Mouse (Mus musculus) heart, embryonic 14.5 days (tissue): Measurements from ENCODE around the gene Gm2115. TPM values are rescaled to one million over a fixed set of nuclear protein-coding genes. Genes with fewer than 3 reads are reported as not detected.

ENCODE experiments used
- ATAC-seq: fragments of 200-750 bp; cut with Nextera tagmentation; 2 replicates; pipeline ENCODE4 v1.8.0; 2017; ENCODE audit warnings: low read depth, moderate TSS enrichment; ENCODE audit not compliant: insufficient number of reproducible peaks, insufficient read depth, low FRiP score
- H3K27ac ChIP-seq, 2 experiments: fragments of 200-500 bp in 1 of 2; fragments of 300-500 bp in 1 of 2; sonication (generic) in 1 of 2; replicated peaks in 1 of 2; 2 replicates each; pipeline ENCODE4 v1.5.1; 2012 to 2014; ENCODE audit warnings: low read depth in 2 of 2, low read length in 2 of 2, control low read depth in 1 of 2, mild to moderate bottlenecking in 1 of 2, mixed read lengths in 1 of 2; ENCODE audit not compliant: control insufficient read depth in 1 of 2, insufficient read depth in 1 of 2
- H3K27me3 ChIP-seq: fragments of 300-500 bp; sonication (generic); 2 replicates; pipeline ENCODE4 v1.6.1; 2014; ENCODE audit warnings: mild to moderate bottlenecking, low read length, control low read depth; ENCODE audit not compliant: control insufficient read depth, insufficient read depth
- H3K36me3 ChIP-seq: fragments of 300-500 bp; sonication (generic); 2 replicates; pipeline ENCODE4 v1.6.1; 2014; ENCODE audit warnings: mild to moderate bottlenecking, control low read depth, low read length, mixed read lengths; ENCODE audit not compliant: control insufficient read depth, insufficient read depth
- H3K4me1 ChIP-seq, 2 experiments: fragments of 200-500 bp in 1 of 2; fragments of 300-500 bp in 1 of 2; sonication (generic) in 1 of 2; 2 replicates each; pipeline ENCODE4 v1.6.1; 2012 to 2014; ENCODE audit warnings: low read length in 2 of 2, control low read depth in 1 of 2, mixed read lengths in 1 of 2; ENCODE audit not compliant: control insufficient read depth in 2 of 2, insufficient read depth in 2 of 2
- H3K4me2 ChIP-seq: fragments of 300-500 bp; sonication (generic); 2 replicates; pipeline ENCODE4 v1.6.1; 2014; ENCODE audit warnings: mild to moderate bottlenecking, low read length
- H3K4me3 ChIP-seq, 2 experiments: fragments of 200-500 bp in 1 of 2; fragments of 300-500 bp in 1 of 2; sonication (generic) in 1 of 2; 2 replicates each; pipeline ENCODE4 v1.5.1; 2012 to 2014; ENCODE audit warnings: low read length in 2 of 2, mild to moderate bottlenecking in 2 of 2, control low read depth in 1 of 2, low read depth in 1 of 2, moderate library complexity in 1 of 2; ENCODE audit not compliant: control insufficient read depth in 1 of 2, insufficient read depth in 1 of 2
- H3K9ac ChIP-seq: fragments of 300-500 bp; sonication (generic); 2 replicates; pipeline ENCODE4 v1.6.1; 2014; ENCODE audit warnings: mild to moderate bottlenecking, low read length
- H3K9me3 ChIP-seq: fragments of 300-500 bp; sonication (generic); 2 replicates; pipeline ENCODE4 v1.6.1; 2016; ENCODE audit warnings: low read length, control low read depth; ENCODE audit not compliant: control insufficient read depth
- WGBS: fragments of 180-500 bp; shearing (Covaris S2); extraction: QIAGEN DNeasy Blood & Tissue Kit; methylation state at CpG from one replicate; pipeline ENCODE4 v1.1.7; 2014; 5-methylcytosine and 5-hydroxymethylcytosine counted together
- polyA plus RNA-seq: library from polyadenylated mRNA; unstranded; fragments of >200 nt; fragmentation: Nextera tagmentation; extraction: Ambion mirVana; gene quantifications from 2 replicates; pipeline ENCODE4 v1.2.1, GENCODE M21; 2014

Gene Gm2115
- polyA plus RNA-seq, 1 experiment from 2014 or later = 0.20 TPM

GRCm38 (mm10) chr7:84612445-84612844, 83.7 kb downstream of the Gm2115 start:
- H3K4me3 ChIP-seq = no peak overlapping the region
- H3K9ac ChIP-seq = no peak overlapping the region
- ATAC-seq = no peak
- no peaks in the 10 kb centered on the region for H3K4me1 ChIP-seq
- no peaks in the 10 kb centered on the region for H3K27me3 ChIP-seq
- H3K27ac ChIP-seq = no peak overlapping the region
- H3K36me3 ChIP-seq = peaks cover 27% of the 10 kb centered on the region
- no peaks in the 10 kb centered on the region for H3K9me3 ChIP-seq
- no peak overlapping the region for H3K4me2 ChIP-seq
- WGBS = 78% methylated on average over 4 of the region's 4 CpGs

- no peaks in the 10 kb centered on the region for H3K4me1 ChIP-seq
- no peak overlapping the region for H3K4me3 ChIP-seq
- 77% methylated on average over 2 of the region's 2 CpGs for WGBS
- peaks cover 62% of the 10 kb centered on the region for H3K36me3 ChIP-seq
- no peaks in the 10 kb centered on the region for H3K9me3 ChIP-seq
- no peaks in the 10 kb centered on the region for H3K27me3 ChIP-seq
- no peak overlapping the region for H3K27ac ChIP-seq
- no peak overlapping the region for H3K4me2 ChIP-seq
- ATAC-seq = no peak
- H3K9ac ChIP-seq = no peak overlapping the region
Observed at GRCm38 (mm10) chr7:84618951-84619350, 90.2 kb downstream of the Gm2115 start.

- Histone ChIP-seq H3K36me3 (peaks cover 62% of the 10 kb centered on the region), H3K9ac (no peak overlapping the region), H3K9me3 (no peaks in the 10 kb centered on the region), H3K27ac (no peak overlapping the region), H3K4me2 (no peak overlapping the region), H3K4me3 (no peak overlapping the region), H3K4me1 (no peaks in the 10 kb centered on the region), H3K27me3 (no peaks in the 10 kb centered on the region)
- 91% methylated on average over 3 of the region's 3 CpGs for WGBS
- no peak for ATAC-seq
Observed at GRCm38 (mm10) chr7:84620956-84621355, 92.2 kb downstream of the Gm2115 start.

GRCm38 (mm10) chr7:84623718-84624117, 95.0 kb downstream of the Gm2115 start:
- 96% methylated on average over 4 of the region's 4 CpGs for WGBS
- H3K27ac ChIP-seq = no peak overlapping the region
- peaks cover 37% of the 10 kb centered on the region for H3K36me3 ChIP-seq
- H3K4me1 ChIP-seq = no peaks in the 10 kb centered on the region
- H3K27me3 ChIP-seq = no peaks in the 10 kb centered on the region
- H3K4me3 ChIP-seq = no peak overlapping the region
- no peak overlapping the region for H3K4me2 ChIP-seq
- no peak overlapping the region for H3K9ac ChIP-seq
- no peak for ATAC-seq
- no peaks in the 10 kb centered on the region for H3K9me3 ChIP-seq

GRCm38 (mm10) chr7:84631878-84632277, 103.1 kb downstream of the Gm2115 start:
- no peaks in the 10 kb centered on the region for H3K27me3 ChIP-seq
- no peak for ATAC-seq
- H3K4me1 ChIP-seq = no peaks in the 10 kb centered on the region
- H3K4me2 ChIP-seq = no peak overlapping the region
- no peaks in the 10 kb centered on the region for H3K9me3 ChIP-seq
- WGBS = 76% methylated on average over 3 of the region's 3 CpGs
- H3K36me3 ChIP-seq = peaks cover 34% of the 10 kb centered on the region
- no peak overlapping the region for H3K9ac ChIP-seq
- H3K27ac ChIP-seq = no peak overlapping the region
- H3K4me3 ChIP-seq = no peak overlapping the region

Other genes with a start within 250 kb of the Gm2115 start
- gene Arnt2, start 118.8 kb upstream of the Gm2115 start, polyA plus RNA-seq = 2.3 and 3.1 TPM in 2 replicates
- gene Fah, start 77.8 kb downstream of the Gm2115 start, polyA plus RNA-seq = 4.8 and 4.9 TPM in 2 replicates
- 147 and 168 TPM in 2 replicates for gene Zfand6, start 161.0 kb downstream of the Gm2115 start, polyA plus RNA-seq